Mouse (Mus musculus) hindbrain, embryonic 11.5 days (tissue): Measurements from ENCODE around the gene Btn2a2. TPM values are rescaled to one million over a fixed set of nuclear protein-coding genes. Genes with fewer than 3 reads are reported as not detected.
A peak's percentile ranks its signal among the peaks of the same experiment; 100 is the strongest.

ENCODE experiments used
- ATAC-seq: fragments of 200-750 bp; cut with Nextera tagmentation; 2 replicates; pipeline ENCODE4 v1.8.0; 2017; ENCODE audit warnings: mild to moderate bottlenecking, moderate TSS enrichment, moderate library complexity; ENCODE audit not compliant: low FRiP score
- DNase-seq: peaks from one replicate; pipeline ENCODE4 v3.0.0-alpha.2; 2015; ENCODE audit warnings: low spot score
- H3K27ac ChIP-seq: fragments of 300-500 bp; sonication (generic); 2 replicates; pipeline ENCODE4 v1.5.1; 2014; ENCODE audit warnings: mild to moderate bottlenecking, low read depth, low read length
- H3K27me3 ChIP-seq: fragments of 300-500 bp; sonication (generic); 2 replicates; pipeline ENCODE4 v1.6.1; 2014; ENCODE audit warnings: mild to moderate bottlenecking, low read length, moderate library complexity, mixed read lengths; ENCODE audit not compliant: control insufficient read depth, insufficient read depth
- H3K36me3 ChIP-seq: fragments of 300-500 bp; sonication (generic); 2 replicates; pipeline ENCODE4 v1.6.1; 2014; ENCODE audit warnings: mild to moderate bottlenecking, low read length, moderate library complexity, mixed read lengths; ENCODE audit not compliant: control insufficient read depth, insufficient read depth
- H3K4me1 ChIP-seq: fragments of 300-500 bp; sonication (generic); replicated peaks from 2 replicates; pipeline ENCODE4 v1.6.1; 2014; ENCODE audit warnings: low read length, mixed read lengths; ENCODE audit not compliant: control insufficient read depth, insufficient read depth
- H3K4me2 ChIP-seq: fragments of 300-500 bp; sonication (generic); replicated peaks from 2 replicates; pipeline ENCODE4 v1.6.1; 2014; ENCODE audit warnings: mild to moderate bottlenecking, low read depth, low read length
- H3K4me3 ChIP-seq: fragments of 300-500 bp; sonication (generic); 2 replicates; pipeline ENCODE4 v1.5.1; 2014; ENCODE audit warnings: low read depth, low read length
- H3K9ac ChIP-seq: fragments of 300-500 bp; sonication (generic); 2 replicates; pipeline ENCODE4 v1.6.1; 2014; ENCODE audit warnings: low read depth, low read length
- H3K9me3 ChIP-seq: fragments of 300-500 bp; sonication (generic); 2 replicates; pipeline ENCODE4 v1.6.1; 2016; ENCODE audit warnings: low read length; ENCODE audit not compliant: control insufficient read depth
- WGBS: fragments of 180-500 bp; shearing (Covaris S2); extraction: QIAGEN DNeasy Blood & Tissue Kit; methylation state at CpG from one replicate; pipeline ENCODE4 v1.1.7; 2014; 5-methylcytosine and 5-hydroxymethylcytosine counted together
- polyA plus RNA-seq: library from polyadenylated mRNA; unstranded; fragments of >200 nt; fragmentation: Nextera tagmentation; extraction: Ambion mirVana; gene quantifications from 2 replicates; pipeline ENCODE4 v1.2.1, GENCODE M21; 2014

The Btn2a2 gene
- polyA plus RNA-seq, 1 experiment from 2014 or later = 0.15 TPM

- DNase-seq = peak; percentile 45
- no peak for ATAC-seq
- no peaks in the 10 kb centered on the region for H3K9me3 ChIP-seq
- H3K9ac ChIP-seq = peak overlapping the region; percentile 34; the same call in 1 of the 2 replicates
- no peak overlapping the region for H3K27ac ChIP-seq
- peak overlapping the region; percentile 54 for H3K4me3 ChIP-seq
- peak overlapping the region; percentile 63 for H3K4me2 ChIP-seq
- H3K27me3 ChIP-seq = peaks cover 3% of the 10 kb centered on the region
- peaks cover 5% of the 10 kb centered on the region; the same call in 1 of the 2 replicates for H3K4me1 ChIP-seq
- H3K36me3 ChIP-seq = no peaks in the 10 kb centered on the region
- WGBS = 1% methylated on average over 11 of the region's 11 CpGs
These were observed 23.8 kb downstream of the Btn2a2 start for GRCm38 (mm10) chr13:23464841-23465366.

DNA sequence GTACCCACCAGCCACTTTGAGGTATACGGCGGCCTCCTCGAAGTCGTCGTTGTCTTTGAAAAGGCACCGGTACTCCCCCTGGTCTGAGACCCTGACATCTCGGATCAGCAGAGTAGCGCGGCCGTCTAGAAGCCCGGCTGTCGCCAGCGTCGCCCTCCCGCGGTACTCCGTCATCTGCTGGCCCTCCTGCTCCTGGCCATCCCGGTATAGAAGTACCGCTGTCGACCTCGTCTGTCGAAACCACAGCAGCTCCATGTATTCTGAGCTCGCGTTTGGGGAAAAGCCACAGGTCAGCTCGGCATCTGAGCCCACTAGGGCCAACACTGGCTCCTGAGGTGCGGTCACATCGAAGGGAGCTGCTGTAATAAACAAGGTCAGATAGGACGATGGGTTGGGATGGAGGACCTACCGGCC lies 24.4 kb downstream of the Btn2a2 start:
- peaks cover 5% of the 10 kb centered on the region; the same call in 1 of the 2 replicates for H3K4me1 ChIP-seq
- under 1% methylated on average over 29 of the region's 29 CpGs for WGBS
- H3K27ac ChIP-seq = no peak overlapping the region
- DNase-seq = peak; percentile 65
- peak overlapping the region; percentile 44 for H3K9ac ChIP-seq
- peaks cover 3% of the 10 kb centered on the region for H3K27me3 ChIP-seq
- peak overlapping the region; percentile 54 for H3K4me3 ChIP-seq
- H3K4me2 ChIP-seq = peak overlapping the region; percentile 63
- no peaks in the 10 kb centered on the region for H3K9me3 ChIP-seq
- H3K36me3 ChIP-seq = no peaks in the 10 kb centered on the region
- peak; percentile 68 for ATAC-seq

DNA sequence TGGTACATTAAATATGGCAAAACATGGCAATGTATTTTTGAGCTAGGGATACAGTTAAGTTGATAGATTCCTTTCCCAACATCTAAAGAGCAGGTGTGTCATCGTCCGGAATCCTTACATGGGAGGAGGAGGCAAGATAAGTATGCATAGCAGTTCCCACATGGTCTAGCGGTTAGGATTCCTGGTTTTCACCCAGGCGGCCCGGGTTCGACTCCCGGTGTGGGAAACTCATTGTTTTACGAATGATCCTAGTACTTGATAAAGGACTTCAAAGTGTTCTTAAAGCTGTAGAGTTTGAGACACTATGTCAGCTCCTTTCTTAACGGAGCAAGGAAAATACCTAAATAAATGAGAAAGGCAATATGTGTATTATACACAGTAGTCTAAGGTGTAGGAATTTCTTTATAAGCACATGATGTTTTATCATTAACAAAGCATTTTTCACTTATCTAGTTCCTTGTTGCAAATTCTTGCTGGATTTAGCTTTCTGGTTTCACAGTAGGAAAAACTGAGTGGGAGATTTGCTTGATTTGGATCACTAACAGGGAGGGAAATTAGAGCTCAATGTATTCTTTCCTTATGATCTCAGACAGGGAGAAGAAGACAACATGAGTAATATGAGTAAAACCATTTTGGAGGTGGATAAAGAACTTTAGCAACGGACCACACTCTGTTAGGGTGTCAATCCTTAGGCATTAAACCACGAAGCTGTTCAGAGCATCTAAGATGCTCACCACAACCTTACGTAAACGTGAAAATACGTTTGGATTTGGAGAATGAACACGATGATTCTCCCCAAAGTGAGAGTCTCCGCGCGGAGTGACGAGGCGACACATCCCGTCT lies 25.1 kb downstream of the Btn2a2 start:
- peaks cover 5% of the 10 kb centered on the region; the same call in 1 of the 2 replicates for H3K4me1 ChIP-seq
- under 1% methylated on average over 21 of the region's 21 CpGs for WGBS
- no peaks in the 10 kb centered on the region for H3K9me3 ChIP-seq
- DNase-seq = peak; percentile 91
- peak; percentile 65 for ATAC-seq
- H3K36me3 ChIP-seq = no peaks in the 10 kb centered on the region
- H3K9ac ChIP-seq = peak overlapping the region; percentile 44
- peak overlapping the region; percentile 54 for H3K4me3 ChIP-seq
- peak overlapping the region; percentile 63 for H3K4me2 ChIP-seq
- no peak overlapping the region for H3K27ac ChIP-seq
- H3K27me3 ChIP-seq = peaks cover 3% of the 10 kb centered on the region

DNA sequence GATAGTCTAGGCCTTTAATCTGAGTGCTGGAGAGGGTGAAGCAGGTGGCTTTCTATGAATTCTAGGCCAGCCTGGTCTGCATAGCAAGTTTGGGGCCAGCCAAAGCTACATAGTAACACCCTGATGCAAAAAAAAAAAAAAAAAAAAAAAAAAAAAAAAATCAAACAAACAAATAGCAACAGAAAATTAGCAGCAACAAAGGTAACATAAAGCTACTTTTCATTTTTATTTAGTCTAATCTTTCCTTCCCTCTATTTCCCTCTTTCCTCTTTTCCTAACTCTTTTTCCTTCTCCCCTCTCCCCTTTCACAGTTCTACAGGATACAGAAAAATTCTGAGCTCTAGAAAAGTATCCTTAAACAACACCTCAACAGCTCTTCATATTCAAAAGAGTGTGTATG lies 26.0 kb downstream of the Btn2a2 start:
- H3K27ac ChIP-seq = no peak overlapping the region
- peaks cover 3% of the 10 kb centered on the region for H3K27me3 ChIP-seq
- no peak overlapping the region for H3K9ac ChIP-seq
- no peak overlapping the region for H3K4me3 ChIP-seq
- DNase-seq (no peak), ATAC-seq (no peak)
- no peak overlapping the region for H3K4me2 ChIP-seq
- H3K36me3 ChIP-seq = no peaks in the 10 kb centered on the region
- no peaks in the 10 kb centered on the region for H3K9me3 ChIP-seq
- peaks cover 5% of the 10 kb centered on the region; the same call in 1 of the 2 replicates for H3K4me1 ChIP-seq

DNA sequence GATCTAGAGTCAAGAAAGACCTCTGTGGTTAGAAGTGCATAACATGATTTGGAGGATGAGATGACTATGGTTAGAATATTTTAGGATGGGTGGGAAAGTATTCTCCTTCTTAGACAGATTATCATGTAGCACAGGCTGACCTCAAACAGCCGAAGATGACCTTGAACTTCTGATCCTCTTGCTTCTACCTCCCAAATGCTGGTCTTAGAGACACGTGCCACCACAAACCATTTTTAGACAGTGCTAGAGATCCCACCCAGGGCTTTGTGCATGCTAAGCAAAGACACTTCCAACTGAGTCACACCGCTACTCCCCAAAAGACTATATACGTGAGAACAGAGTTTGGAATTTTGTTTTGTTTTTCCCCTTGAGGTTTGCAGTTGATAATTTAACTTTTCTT lies 26.6 kb downstream of the Btn2a2 start:
- H3K4me2 ChIP-seq = no peak overlapping the region

GRCm38 (mm10) chr13:23459264-23459846 lies 29.3 kb downstream of the Btn2a2 start:
- no peak for ATAC-seq
- no peak overlapping the region for H3K4me3 ChIP-seq
- no peak overlapping the region for H3K9ac ChIP-seq
- H3K4me2 ChIP-seq = no peak overlapping the region
- WGBS = 16% methylated on average over 15 of the region's 15 CpGs
- no peaks in the 10 kb centered on the region for H3K4me1 ChIP-seq
- H3K36me3 ChIP-seq = no peaks in the 10 kb centered on the region
- H3K27ac ChIP-seq = no peak overlapping the region
- no peaks in the 10 kb centered on the region for H3K9me3 ChIP-seq
- no peaks in the 10 kb centered on the region for H3K27me3 ChIP-seq
- DNase-seq = no peak

More for the DNA sequence above, 26.6 kb downstream of the Btn2a2 start:
- Histone ChIP-seq H3K4me3 (no peak overlapping the region), H3K27me3 (peaks cover 3% of the 10 kb centered on the region), H3K9me3 (no peaks in the 10 kb centered on the region), H3K36me3 (no peaks in the 10 kb centered on the region), H3K9ac (no peak overlapping the region), H3K4me1 (peaks cover 5% of the 10 kb centered on the region; the same call in 1 of the 2 replicates), H3K27ac (no peak overlapping the region)
- no peak for ATAC-seq
- 84% methylated on average over 4 of the region's 4 CpGs for WGBS
- no peak for DNase-seq

DNA sequence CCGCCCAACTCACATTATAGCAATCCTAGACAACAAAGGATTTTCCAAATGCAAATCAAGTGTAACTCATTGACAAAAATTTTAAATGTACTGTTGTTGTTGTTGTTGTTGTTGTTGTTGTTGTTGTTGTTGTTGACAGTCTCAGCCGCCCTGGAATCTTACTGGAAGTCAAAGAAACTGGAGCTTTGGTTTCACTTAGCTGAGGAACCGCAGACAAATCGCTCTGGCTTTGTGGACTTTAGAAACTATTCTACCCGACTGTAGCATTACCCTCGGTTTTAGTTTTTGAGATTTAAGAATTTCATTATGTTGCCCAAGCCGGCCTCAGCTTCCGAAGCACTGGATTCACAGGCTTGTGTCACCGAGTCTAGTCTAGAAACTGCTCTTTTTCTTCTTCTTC lies 34.7 kb downstream of the Btn2a2 start:
- ATAC-seq = no peak
- H3K4me3 ChIP-seq = peak overlapping the region; percentile 68
- H3K27me3 ChIP-seq = no peaks in the 10 kb centered on the region
- H3K4me2 ChIP-seq = peak overlapping the region; percentile 41
- H3K9ac ChIP-seq = no peak overlapping the region; the same call in 1 of the 2 replicates
- no peaks in the 10 kb centered on the region for H3K36me3 ChIP-seq
- H3K27ac ChIP-seq = peak overlapping the region; percentile 59; the same call in 1 of the 2 replicates
- WGBS = 0% methylated on average over 9 of the region's 9 CpGs
- H3K9me3 ChIP-seq = no peaks in the 10 kb centered on the region
- no peak for DNase-seq
- no peaks in the 10 kb centered on the region for H3K4me1 ChIP-seq

- H3K36me3 ChIP-seq = no peaks in the 10 kb centered on the region
- under 1% methylated on average over 25 of the region's 25 CpGs for WGBS
These were observed 35.2 kb downstream of the Btn2a2 start for GRCm38 (mm10) chr13:23453362-23453862.

More at GRCm38 (mm10) chr13:23453362-23453862, 35.2 kb downstream of the Btn2a2 start:
- peak overlapping the region; percentile 41 for H3K4me2 ChIP-seq
- H3K27me3 ChIP-seq = no peaks in the 10 kb centered on the region
- ATAC-seq = peak; percentile 89
- peak overlapping the region; percentile 68 for H3K4me3 ChIP-seq
- DNase-seq = peak; percentile 89
- H3K4me1 ChIP-seq = no peaks in the 10 kb centered on the region
- peak overlapping the region; percentile 59; the same call in 1 of the 2 replicates for H3K27ac ChIP-seq
- no peaks in the 10 kb centered on the region for H3K9me3 ChIP-seq
- peak overlapping the region; percentile 63 for H3K9ac ChIP-seq
